Comparison of ENCODE assay signal across 19 mouse cellular contexts in genomic region chr1:28877626-28878025, GRCm38 (mm10).
"Had no signal": no experiment of that assay in that cellular context is flagged by ENCODE, and none has a peak within 500 bp of the region (broad histone marks: within the 10 kb centered on the region; RNA-seq: fewer than 3 reads in every experiment).

No protein-coding gene starts in this region.

- H3K27ac ChIP-seq: kidney, postnatal 0 days; liver, embryonic 13.5 days; midbrain, embryonic 10.5 days; midbrain, embryonic 13.5 days; neural tube, embryonic 13.5 days; stomach, embryonic 15.5 days had no signal

- H3K36me3 ChIP-seq: liver, embryonic 13.5 days; midbrain, embryonic 10.5 days; midbrain, embryonic 13.5 days; neural tube, embryonic 13.5 days; stomach, embryonic 15.5 days had no signal

- H3K9ac ChIP-seq: liver, embryonic 13.5 days; midbrain, embryonic 13.5 days; neural tube, embryonic 13.5 days; stomach, embryonic 15.5 days had no signal

- ATAC-seq: intestine, postnatal 0 days; lung, postnatal 0 days; midbrain, embryonic 13.5 days; midbrain, embryonic 16.5 days had no signal

- H3K4me2 ChIP-seq: liver, embryonic 13.5 days; midbrain, embryonic 13.5 days; neural tube, embryonic 13.5 days; stomach, embryonic 15.5 days had no signal

- H3K9me3 ChIP-seq: liver, embryonic 13.5 days; megakaryocyte, embryonic 14.5 days; midbrain, embryonic 10.5 days; midbrain, embryonic 13.5 days; neural tube, embryonic 13.5 days; stomach, embryonic 15.5 days had no signal

- H3K4me3 ChIP-seq: liver, embryonic 13.5 days; megakaryocyte, embryonic 14.5 days; midbrain, embryonic 10.5 days; midbrain, embryonic 13.5 days; myocyte; neural tube, embryonic 13.5 days; stomach, embryonic 15.5 days had no signal

- H3K27me3 ChIP-seq: liver, embryonic 13.5 days; megakaryocyte, embryonic 14.5 days; midbrain, embryonic 13.5 days; neural tube, embryonic 13.5 days; stomach, embryonic 15.5 days had no signal

- DNase-seq: kidney, adult 2 months; kidney, postnatal 25 days; liver, embryonic 13.5 days; lung, adult 2 months; lung, postnatal 36 days; retina, postnatal 1 day; right cerebral cortex, postnatal 25 days; spleen, adult 18-20 months; thymus, postnatal 36 days had no signal

- H3K4me1 ChIP-seq: liver, embryonic 13.5 days; megakaryocyte, embryonic 14.5 days; midbrain, embryonic 10.5 days; midbrain, embryonic 13.5 days; neural tube, embryonic 13.5 days; stomach, embryonic 15.5 days had no signal
